Mouse (Mus musculus) liver, embryonic 11.5 days (tissue): Measurements from ENCODE around the gene Vmn2r85. TPM values are rescaled to one million over a fixed set of nuclear protein-coding genes. Genes with fewer than 3 reads are reported as not detected.

Source experiments
- polyA plus RNA-seq: library from polyadenylated mRNA; unstranded; fragments of >200 nt; fragmentation: Nextera tagmentation; extraction: Ambion mirVana; gene quantifications from 2 replicates; pipeline ENCODE4 v1.2.1, GENCODE M21; 2014

Gene Vmn2r85
- polyA plus RNA-seq, 1 experiment from 2014 or later: not detected

Other genes starting within 250 kb of the Vmn2r85 start
- not detected in 2 replicates for gene Olfr826, start 245.5 kb downstream of the Vmn2r85 start, polyA plus RNA-seq
- not detected in 2 replicates for gene Olfr827, start 215.3 kb downstream of the Vmn2r85 start, polyA plus RNA-seq
- gene Neurod4, start 149.5 kb downstream of the Vmn2r85 start, polyA plus RNA-seq: not detected in 2 replicates
- gene Tespa1, start 106.8 kb downstream of the Vmn2r85 start, polyA plus RNA-seq: 3.3 and 4.4 TPM in 2 replicates
- not detected in 2 replicates for gene Vmn2r84, start 35.4 kb downstream of the Vmn2r85 start, polyA plus RNA-seq
- gene Vmn2r86, start 26.3 kb upstream of the Vmn2r85 start, polyA plus RNA-seq: not detected in 2 replicates
- gene Vmn2r87, start 67.7 kb upstream of the Vmn2r85 start, polyA plus RNA-seq: not detected in 2 replicates